Mouse (Mus musculus): ENCODE measurements at regions not wholly inside any gene's neighbourhood (a gene's known extent, or its start where the extent isn't known, plus 50 kb on each side); places are given as distances from the start of the nearest gene placed in this dataset.

DNA sequence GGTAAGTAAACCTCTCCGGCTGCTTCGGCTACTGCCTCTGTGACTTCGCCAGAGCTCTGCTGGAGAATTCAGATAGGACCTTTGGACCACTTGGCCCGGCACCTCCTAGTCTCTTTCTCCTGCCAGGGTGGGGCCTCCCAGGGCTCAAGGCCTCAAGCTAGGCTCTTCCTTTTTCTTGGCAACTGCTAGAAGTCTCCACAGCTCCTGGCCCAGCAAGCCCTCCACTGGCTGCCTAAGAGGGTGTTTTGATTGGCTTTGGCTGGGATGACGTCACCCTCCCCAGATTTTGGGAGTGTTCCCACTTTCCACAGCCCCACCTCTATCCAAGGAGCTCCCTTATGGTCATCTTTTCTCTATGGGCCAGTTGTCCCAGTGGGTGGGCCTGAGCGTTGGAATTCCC, 949.4 kb downstream of the 4930447A16Rik start:
- 86% methylated on average over 6 of the region's 6 CpGs for WGBS
- DNase-seq (ENCODE audit: low spot score): no peak
- Histone ChIP-seq H3K4me1 (replicated peaks; ENCODE audit: control insufficient read depth, insufficient read depth, low read length) (no peaks in the 10 kb centered on the region; the same call in 1 of the 2 replicates), H3K27ac (ENCODE audit: low read depth, low read length) (no peak overlapping the region), H3K4me3 (ENCODE audit: low read depth, low read length) (no peak overlapping the region), H3K36me3 (ENCODE audit: control insufficient read depth, insufficient read depth, low read length) (no peaks in the 10 kb centered on the region), H3K4me2 (ENCODE audit: low read depth, low read length, severe bottlenecking) (no peak overlapping the region), H3K27me3 (ENCODE audit: control insufficient read depth, insufficient read depth, low read length) (no peaks in the 10 kb centered on the region), H3K9ac (ENCODE audit: low read length) (no peak overlapping the region), H3K9me3 (ENCODE audit: control insufficient read depth, low read length) (no peaks in the 10 kb centered on the region)
- no peak for ATAC-seq (replicated peaks; ENCODE audit: low FRiP score)

DNA sequence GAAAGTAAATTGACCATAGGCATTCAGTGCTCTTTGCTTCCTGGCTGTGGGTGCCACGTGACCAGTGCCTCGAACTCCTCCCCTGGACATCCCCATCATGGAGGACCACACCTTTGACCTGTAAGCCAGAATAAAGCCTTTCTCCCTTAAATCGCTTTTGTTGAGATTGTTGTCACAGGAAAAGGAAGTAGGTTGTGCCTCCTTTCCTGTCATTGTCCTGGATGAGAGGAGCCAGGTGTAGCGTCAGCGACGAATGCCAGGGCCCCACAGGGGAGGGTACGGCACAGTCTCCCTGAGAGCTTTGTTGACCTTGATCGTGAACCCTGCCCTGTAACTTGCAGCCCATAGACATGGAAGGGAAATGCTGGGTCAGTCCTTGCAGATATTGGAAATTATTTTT, 952.8 kb downstream of the 4930447A16Rik start:
- H3K9me3 ChIP-seq (ENCODE audit: control insufficient read depth, low read length): no peaks in the 10 kb centered on the region
- ATAC-seq (replicated peaks; ENCODE audit: low FRiP score): no peak
- WGBS: 89% methylated on average over 8 of the region's 8 CpGs
- no peaks in the 10 kb centered on the region; the same call in 1 of the 2 replicates for H3K4me1 ChIP-seq (replicated peaks; ENCODE audit: control insufficient read depth, insufficient read depth, low read length)
- no peak for DNase-seq (ENCODE audit: low spot score)
- no peaks in the 10 kb centered on the region for H3K36me3 ChIP-seq (ENCODE audit: control insufficient read depth, insufficient read depth, low read length)
- no peak overlapping the region for H3K4me2 ChIP-seq (ENCODE audit: low read depth, low read length, severe bottlenecking)
- H3K27ac ChIP-seq (ENCODE audit: low read depth, low read length): no peak overlapping the region
- no peak overlapping the region for H3K9ac ChIP-seq (ENCODE audit: low read length)
- no peak overlapping the region for H3K4me3 ChIP-seq (ENCODE audit: low read depth, low read length)
- no peaks in the 10 kb centered on the region for H3K27me3 ChIP-seq (ENCODE audit: control insufficient read depth, insufficient read depth, low read length)

GRCm38 (mm10) chr15:38387617-38388016, 962.3 kb downstream of the 4930447A16Rik start:
- no peak for DNase-seq (ENCODE audit: low spot score)
- Histone ChIP-seq H3K27me3 (ENCODE audit: control insufficient read depth, insufficient read depth, low read length) (no peaks in the 10 kb centered on the region), H3K4me2 (ENCODE audit: low read depth, low read length, severe bottlenecking) (no peak overlapping the region), H3K36me3 (ENCODE audit: control insufficient read depth, insufficient read depth, low read length) (no peaks in the 10 kb centered on the region), H3K4me1 (replicated peaks; ENCODE audit: control insufficient read depth, insufficient read depth, low read length) (peaks cover 8% of the 10 kb centered on the region; the same call in 1 of the 2 replicates), H3K9me3 (ENCODE audit: control insufficient read depth, low read length) (no peaks in the 10 kb centered on the region), H3K27ac (ENCODE audit: low read depth, low read length) (no peak overlapping the region), H3K4me3 (ENCODE audit: low read depth, low read length) (no peak overlapping the region), H3K9ac (ENCODE audit: low read length) (no peak overlapping the region)
- WGBS: 80% methylated on average over 7 of the region's 7 CpGs
- no peak for ATAC-seq (replicated peaks; ENCODE audit: low FRiP score)

- peaks cover 8% of the 10 kb centered on the region; the same call in 1 of the 2 replicates for H3K4me1 ChIP-seq (replicated peaks; ENCODE audit: control insufficient read depth, insufficient read depth, low read length)
- no peaks in the 10 kb centered on the region for H3K36me3 ChIP-seq (ENCODE audit: control insufficient read depth, insufficient read depth, low read length)
- no peak overlapping the region for H3K4me2 ChIP-seq (ENCODE audit: low read depth, low read length, severe bottlenecking)
- 94% methylated on average over 7 of the region's 7 CpGs for WGBS
- H3K9ac ChIP-seq (ENCODE audit: low read length): no peak overlapping the region
- no peak overlapping the region for H3K27ac ChIP-seq (ENCODE audit: low read depth, low read length)
- DNase-seq (ENCODE audit: low spot score) (no peak), ATAC-seq (replicated peaks; ENCODE audit: low FRiP score) (no peak)
- no peaks in the 10 kb centered on the region for H3K9me3 ChIP-seq (ENCODE audit: control insufficient read depth, low read length)
- H3K27me3 ChIP-seq (ENCODE audit: control insufficient read depth, insufficient read depth, low read length): no peaks in the 10 kb centered on the region
- no peak overlapping the region for H3K4me3 ChIP-seq (ENCODE audit: low read depth, low read length)
Measured at GRCm38 (mm10) chr15:38388436-38388835, 963.1 kb downstream of the 4930447A16Rik start.

DNA sequence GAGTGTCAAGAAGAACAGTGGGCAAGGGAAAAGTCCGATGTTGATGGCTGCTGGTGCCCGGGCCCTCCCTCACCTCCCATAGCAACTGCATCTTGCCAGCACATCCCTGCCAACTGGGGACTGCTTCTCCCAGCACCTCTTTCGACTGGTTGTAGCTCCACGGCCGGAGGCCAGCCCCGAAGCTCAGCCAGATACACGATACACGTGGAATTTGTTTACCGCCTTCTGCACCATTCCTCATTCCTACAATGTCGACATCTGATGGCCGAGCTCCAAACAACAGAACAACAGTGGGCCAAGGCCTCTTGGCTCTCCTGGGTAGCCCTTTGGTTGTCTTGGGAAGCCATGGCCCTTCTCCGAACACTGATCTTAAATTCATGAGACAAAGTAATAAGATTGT, 965.1 kb downstream of the 4930447A16Rik start:
- DNase-seq (ENCODE audit: low spot score) (no peak), ATAC-seq (replicated peaks; ENCODE audit: low FRiP score) (no peak)
- H3K9me3 ChIP-seq (ENCODE audit: control insufficient read depth, low read length): no peaks in the 10 kb centered on the region
- H3K27me3 ChIP-seq (ENCODE audit: control insufficient read depth, insufficient read depth, low read length): no peaks in the 10 kb centered on the region
- no peak overlapping the region for H3K27ac ChIP-seq (ENCODE audit: low read depth, low read length)
- H3K36me3 ChIP-seq (ENCODE audit: control insufficient read depth, insufficient read depth, low read length): no peaks in the 10 kb centered on the region
- H3K4me1 ChIP-seq (replicated peaks; ENCODE audit: control insufficient read depth, insufficient read depth, low read length): no peaks in the 10 kb centered on the region
- H3K9ac ChIP-seq (ENCODE audit: low read length): no peak overlapping the region
- H3K4me2 ChIP-seq (ENCODE audit: low read depth, low read length, severe bottlenecking): no peak overlapping the region
- 92% methylated on average over 12 of the region's 12 CpGs for WGBS
- no peak overlapping the region for H3K4me3 ChIP-seq (ENCODE audit: low read depth, low read length)

- Histone ChIP-seq H3K27ac (ENCODE audit: low read depth, low read length) (no peak overlapping the region), H3K9me3 (ENCODE audit: control insufficient read depth, low read length) (no peaks in the 10 kb centered on the region), H3K36me3 (ENCODE audit: control insufficient read depth, insufficient read depth, low read length) (no peaks in the 10 kb centered on the region), H3K9ac (ENCODE audit: low read length) (no peak overlapping the region), H3K4me2 (ENCODE audit: low read depth, low read length, severe bottlenecking) (no peak overlapping the region), H3K4me3 (ENCODE audit: low read depth, low read length) (no peak overlapping the region), H3K4me1 (replicated peaks; ENCODE audit: control insufficient read depth, insufficient read depth, low read length) (no peaks in the 10 kb centered on the region), H3K27me3 (ENCODE audit: control insufficient read depth, insufficient read depth, low read length) (no peaks in the 10 kb centered on the region)
- 80% methylated on average over 6 of the region's 6 CpGs for WGBS
- DNase-seq (ENCODE audit: low spot score): no peak
- no peak for ATAC-seq (replicated peaks; ENCODE audit: low FRiP score)
Measured at GRCm38 (mm10) chr15:38391420-38391819, 966.1 kb downstream of the 4930447A16Rik start.

- H3K4me1 ChIP-seq (replicated peaks; ENCODE audit: control insufficient read depth, insufficient read depth, low read length): no peaks in the 10 kb centered on the region
- no peaks in the 10 kb centered on the region for H3K27me3 ChIP-seq (ENCODE audit: control insufficient read depth, insufficient read depth, low read length)
- H3K27ac ChIP-seq (ENCODE audit: low read depth, low read length): no peak overlapping the region
- no peak overlapping the region for H3K4me3 ChIP-seq (ENCODE audit: low read depth, low read length)
- no peak overlapping the region for H3K4me2 ChIP-seq (ENCODE audit: low read depth, low read length, severe bottlenecking)
- H3K9ac ChIP-seq (ENCODE audit: low read length): no peak overlapping the region
- no peaks in the 10 kb centered on the region for H3K9me3 ChIP-seq (ENCODE audit: control insufficient read depth, low read length)
- WGBS: 20% methylated on average over 2 of the region's 4 CpGs
- no peaks in the 10 kb centered on the region for H3K36me3 ChIP-seq (ENCODE audit: control insufficient read depth, insufficient read depth, low read length)
- no peak for DNase-seq (ENCODE audit: low spot score)
- no peak for ATAC-seq (replicated peaks; ENCODE audit: low FRiP score)
Measured at GRCm38 (mm10) chr15:38391860-38392259, 966.5 kb downstream of the 4930447A16Rik start.

DNA sequence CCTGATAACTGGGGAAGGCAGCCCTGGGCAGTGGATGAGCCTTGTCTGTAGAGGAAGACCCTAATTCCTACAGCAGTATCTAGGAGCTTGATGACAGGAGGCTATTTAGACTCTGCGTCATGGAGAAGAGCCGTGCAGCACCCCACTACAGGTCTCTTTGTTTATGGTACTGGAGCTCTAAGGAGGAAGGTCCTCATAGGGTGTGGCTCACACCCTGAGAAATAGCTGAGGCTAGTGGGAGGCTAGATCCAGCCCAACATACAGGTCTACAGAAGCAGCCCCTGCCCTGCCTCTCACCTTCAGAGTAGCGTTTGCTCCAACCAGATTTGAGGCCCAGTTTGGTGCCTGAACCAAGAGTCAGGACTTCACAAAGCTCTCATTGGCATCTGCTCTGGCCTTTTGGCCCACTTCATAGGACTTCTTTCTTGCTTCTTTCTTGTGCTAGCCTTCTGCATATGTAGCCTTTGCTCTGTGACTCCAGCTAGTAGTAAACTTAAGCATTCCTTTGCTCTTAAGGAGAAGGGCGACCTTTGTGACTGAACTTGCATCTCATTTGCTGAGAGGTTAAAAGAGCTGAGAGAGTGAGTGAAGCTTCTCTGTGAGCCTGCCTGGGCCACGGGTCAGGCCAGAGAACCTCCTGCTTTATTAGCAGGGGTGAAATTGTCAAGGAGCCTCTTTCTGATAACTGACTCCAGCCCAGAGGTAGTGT, 967.2 kb downstream of the 4930447A16Rik start:
- WGBS: 67% methylated on average over 5 of the region's 5 CpGs

DNA sequence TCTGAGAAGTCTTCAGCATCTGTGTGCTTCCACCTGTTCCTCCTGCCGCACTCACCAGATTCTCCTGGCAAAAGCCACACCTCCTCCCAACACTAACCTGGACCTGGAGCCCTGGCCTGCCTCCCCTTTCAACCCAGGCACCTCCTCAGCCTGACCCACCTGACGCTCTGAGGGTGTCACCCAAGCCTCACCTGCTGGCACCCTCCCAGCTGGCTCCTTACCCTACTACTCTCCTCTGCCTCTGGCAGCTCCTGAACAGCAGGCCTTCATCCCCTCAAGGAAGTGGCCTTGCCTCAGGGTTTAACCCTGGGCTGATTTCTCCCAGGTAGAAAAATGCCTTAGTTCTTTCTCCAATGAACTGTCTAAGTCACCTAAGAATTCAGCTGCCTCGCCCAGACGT, 973.5 kb downstream of the 4930447A16Rik start:
- no peak overlapping the region for H3K27ac ChIP-seq (ENCODE audit: low read depth, low read length)
- no peaks in the 10 kb centered on the region for H3K36me3 ChIP-seq (ENCODE audit: control insufficient read depth, insufficient read depth, low read length)
- 83% methylated on average over 4 of the region's 4 CpGs for WGBS
- peaks cover 2% of the 10 kb centered on the region for H3K4me1 ChIP-seq (replicated peaks; ENCODE audit: control insufficient read depth, insufficient read depth, low read length)
- H3K27me3 ChIP-seq (ENCODE audit: control insufficient read depth, insufficient read depth, low read length): no peaks in the 10 kb centered on the region
- H3K9ac ChIP-seq (ENCODE audit: low read length): no peak overlapping the region
- H3K4me2 ChIP-seq (ENCODE audit: low read depth, low read length, severe bottlenecking): no peak overlapping the region
- DNase-seq (ENCODE audit: low spot score) (no peak), ATAC-seq (replicated peaks; ENCODE audit: low FRiP score) (no peak)
- H3K9me3 ChIP-seq (ENCODE audit: control insufficient read depth, low read length): no peaks in the 10 kb centered on the region
- H3K4me3 ChIP-seq (ENCODE audit: low read depth, low read length): no peak overlapping the region

More for the DNA sequence above, 967.2 kb downstream of the 4930447A16Rik start:
- Histone ChIP-seq H3K27me3 (ENCODE audit: control insufficient read depth, insufficient read depth, low read length) (no peaks in the 10 kb centered on the region), H3K9ac (ENCODE audit: low read length) (no peak overlapping the region), H3K9me3 (ENCODE audit: control insufficient read depth, low read length) (no peaks in the 10 kb centered on the region), H3K36me3 (ENCODE audit: control insufficient read depth, insufficient read depth, low read length) (no peaks in the 10 kb centered on the region), H3K4me2 (ENCODE audit: low read depth, low read length, severe bottlenecking) (no peak overlapping the region), H3K4me3 (ENCODE audit: low read depth, low read length) (no peak overlapping the region), H3K4me1 (replicated peaks; ENCODE audit: control insufficient read depth, insufficient read depth, low read length) (no peaks in the 10 kb centered on the region), H3K27ac (ENCODE audit: low read depth, low read length) (no peak overlapping the region)
- DNase-seq (ENCODE audit: low spot score) (no peak), ATAC-seq (replicated peaks; ENCODE audit: low FRiP score) (no peak)

Measured in forebrain, embryonic 11.5 days (tissue).